Mouse (Mus musculus) adrenal gland, postnatal 25 days (tissue): Measurements from ENCODE around the gene Gm21996. TPM values are rescaled to one million over a fixed set of nuclear protein-coding genes. Genes with fewer than 3 reads are reported as not detected.
"Not testable (repeated sequence)": the region's sequence is repeated elsewhere in the genome, so short reads cannot be mapped to it uniquely, and the experiment has no call there.

Experiments used
- DNase-seq: peaks from one replicate; pipeline ENCODE4 v3.0.0; 2021; ENCODE audit warnings: mixed read lengths
- long read RNA-seq: library from polyadenylated mRNA; stranded (forward); transcript quantifications from one replicate; pipeline ENCODE4 v2.0.0, GENCODE M21; 2021
- total RNA-seq: library from RNA; stranded (reverse); gene quantifications from 2 replicates; pipeline ENCODE4 v1.2.3, GENCODE M21; 2021

Gene Gm21996
- not detected in 2 replicates for total RNA-seq
- long read RNA-seq: 0 reads

DNA sequence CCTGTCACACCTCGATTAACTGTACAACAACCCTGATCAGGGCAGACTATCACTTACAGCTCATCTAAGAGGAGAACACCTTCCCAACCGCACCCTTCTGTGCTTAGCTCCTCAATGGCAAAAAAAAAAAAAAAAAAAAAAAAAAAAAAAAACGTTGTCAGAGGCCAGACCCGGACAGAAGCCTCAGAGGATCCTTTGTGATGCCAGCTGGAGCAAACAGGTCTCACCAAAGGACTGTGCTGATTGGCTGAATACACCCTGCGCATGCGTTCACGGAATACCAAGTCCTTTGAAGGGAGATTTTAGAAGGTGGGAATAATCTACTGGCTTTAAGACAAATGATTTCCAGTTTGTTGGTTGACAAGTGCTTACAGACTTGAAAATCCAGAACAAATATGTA, at the start of gene Gm21996:
Gm21996 (minus strand) TSS at position 101 of the 400 bp plus-strand sequence.
- DNase-seq: not testable (repeated sequence)
